Mouse (Mus musculus) frontal cortex, postnatal 14 days (tissue): ENCODE data around the gene Fam13a.

Experiments
- DNase-seq, 2 experiments: peaks; one replicate each; pipeline ENCODE4 v3.0.0; 2022; ENCODE audit warnings: low spot score in 2 of 2

Gene Fam13a

GRCm38 (mm10) chr6:58882271-58882670, 142.1 kb downstream of the Fam13a start:
- DNase-seq: no peak
